Mouse (Mus musculus): ENCODE measurements around the gene Tnfrsf1b. TPM values are rescaled to one million over a fixed set of nuclear protein-coding genes. Genes with fewer than 3 reads are reported as not detected.
A peak's percentile ranks its signal among the peaks of the same experiment; 100 is the strongest.

Tnfrsf1b gene
- polyA plus RNA-seq, 1 experiment from 2014 or later: 1.6 TPM

DNA sequence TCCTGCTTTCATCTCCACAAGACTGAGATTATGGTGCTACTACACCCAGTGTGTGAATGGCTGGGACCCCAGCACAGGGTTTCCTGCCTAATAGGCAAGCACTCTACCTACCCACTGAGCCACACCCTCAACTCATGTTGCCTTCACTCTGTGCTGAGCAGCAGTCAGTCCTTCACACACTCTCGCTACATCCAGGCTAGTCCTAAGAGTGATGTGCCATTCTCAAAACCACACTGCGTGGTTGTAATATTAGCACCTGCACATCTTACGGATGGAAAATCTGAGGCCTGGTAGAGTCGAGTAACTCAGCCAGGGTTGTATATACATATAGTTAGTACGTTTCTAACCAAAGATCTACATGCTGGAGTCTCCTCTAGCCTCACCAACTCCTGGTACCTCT is 28.2 kb upstream of the Tnfrsf1b start:
- 93% methylated on average over 5 of the region's 5 CpGs for WGBS
- Histone ChIP-seq H3K4me3 (no peak overlapping the region), H3K27ac (no peak overlapping the region), H3K9ac (no peak overlapping the region), H3K9me3 (no peaks in the 10 kb centered on the region), H3K4me2 (replicated peaks) (no peak overlapping the region), H3K27me3 (no peaks in the 10 kb centered on the region), H3K36me3 (no peaks in the 10 kb centered on the region), H3K4me1 (no peaks in the 10 kb centered on the region)
- ATAC-seq (ENCODE audit: insufficient number of reproducible peaks, insufficient read depth, low FRiP score, low TSS enrichment): no peak

DNA sequence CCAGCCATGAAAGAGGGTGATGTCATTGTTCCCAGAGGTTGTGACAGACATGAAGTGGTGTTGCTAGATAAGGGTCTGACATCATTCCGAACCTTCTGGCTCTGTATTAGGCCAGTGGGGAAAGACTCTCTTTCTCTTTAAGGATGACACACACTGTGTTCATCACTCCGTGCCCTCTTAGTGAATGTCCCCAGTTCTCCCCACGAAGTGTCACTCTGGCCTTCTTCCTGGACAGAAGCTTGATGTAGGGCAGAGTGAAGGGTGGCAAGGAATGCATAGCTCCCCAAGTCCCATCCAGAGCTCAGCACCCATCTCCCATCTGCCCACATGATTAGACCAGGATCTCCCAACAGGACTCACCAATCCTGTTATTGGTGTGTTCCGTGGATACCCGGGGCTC is 27.3 kb upstream of the Tnfrsf1b start:
- Histone ChIP-seq H3K4me3 (no peak overlapping the region), H3K4me2 (replicated peaks) (no peak overlapping the region), H3K36me3 (no peaks in the 10 kb centered on the region), H3K9me3 (no peaks in the 10 kb centered on the region), H3K4me1 (no peaks in the 10 kb centered on the region), H3K27me3 (no peaks in the 10 kb centered on the region), H3K27ac (no peak overlapping the region), H3K9ac (no peak overlapping the region)
- 89% methylated on average over 5 of the region's 5 CpGs for WGBS
- ATAC-seq (ENCODE audit: insufficient number of reproducible peaks, insufficient read depth, low FRiP score, low TSS enrichment): no peak

DNA sequence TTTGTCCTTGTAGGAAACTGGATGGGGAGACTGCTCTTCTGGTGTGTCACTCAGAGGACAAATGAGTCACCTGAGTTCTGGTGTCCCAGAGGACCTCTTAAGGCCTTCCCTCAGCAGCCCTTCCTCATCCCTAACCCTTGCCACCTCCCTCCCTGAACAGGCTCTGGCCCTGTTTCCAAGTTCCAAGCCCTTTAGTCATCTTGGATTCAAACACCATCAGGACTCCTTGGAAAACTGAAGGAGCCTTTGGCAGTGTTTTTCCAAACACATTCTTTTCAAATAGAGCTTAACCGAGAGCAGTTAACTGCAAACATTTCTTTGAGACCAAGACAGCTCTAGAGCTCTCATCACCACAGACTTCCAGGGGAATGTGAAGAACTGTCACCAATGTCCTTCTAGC is 26.1 kb upstream of the Tnfrsf1b start:
- no peak overlapping the region for H3K4me3 ChIP-seq
- no peak overlapping the region for H3K27ac ChIP-seq
- H3K4me2 ChIP-seq (replicated peaks): no peak overlapping the region
- WGBS: 57% methylated on average over 1 of the region's 1 CpGs
- ATAC-seq (ENCODE audit: insufficient number of reproducible peaks, insufficient read depth, low FRiP score, low TSS enrichment): no peak
- H3K4me1 ChIP-seq: no peaks in the 10 kb centered on the region
- H3K9ac ChIP-seq: no peak overlapping the region
- H3K27me3 ChIP-seq: no peaks in the 10 kb centered on the region
- no peaks in the 10 kb centered on the region for H3K36me3 ChIP-seq
- H3K9me3 ChIP-seq: no peaks in the 10 kb centered on the region

DNA sequence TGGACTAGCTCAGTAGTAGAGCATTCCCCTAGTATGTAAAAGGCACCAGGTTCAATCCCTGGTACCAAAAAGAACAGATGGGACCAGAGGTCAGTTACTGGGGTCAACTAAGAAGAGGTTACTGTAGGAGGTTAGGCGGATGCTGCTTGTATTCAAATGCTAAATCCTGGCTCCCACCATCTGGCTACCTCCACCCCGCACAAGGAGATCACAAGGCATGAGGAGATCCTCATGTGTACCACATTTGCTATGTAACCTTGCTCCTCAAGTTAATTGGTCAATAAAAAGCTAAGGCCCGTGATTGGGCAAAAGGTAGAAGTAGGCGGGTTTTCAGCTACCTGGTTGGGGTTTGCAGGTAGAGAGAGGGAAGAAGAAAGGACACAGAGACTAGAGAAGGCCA is 25.0 kb upstream of the Tnfrsf1b start:
- Histone ChIP-seq H3K27ac (no peak overlapping the region), H3K9ac (no peak overlapping the region), H3K4me2 (replicated peaks) (no peak overlapping the region), H3K9me3 (no peaks in the 10 kb centered on the region), H3K4me3 (no peak overlapping the region), H3K36me3 (no peaks in the 10 kb centered on the region), H3K4me1 (no peaks in the 10 kb centered on the region), H3K27me3 (no peaks in the 10 kb centered on the region)
- no peak for ATAC-seq (ENCODE audit: insufficient number of reproducible peaks, insufficient read depth, low FRiP score, low TSS enrichment)
- WGBS: 73% methylated on average over 4 of the region's 4 CpGs

DNA sequence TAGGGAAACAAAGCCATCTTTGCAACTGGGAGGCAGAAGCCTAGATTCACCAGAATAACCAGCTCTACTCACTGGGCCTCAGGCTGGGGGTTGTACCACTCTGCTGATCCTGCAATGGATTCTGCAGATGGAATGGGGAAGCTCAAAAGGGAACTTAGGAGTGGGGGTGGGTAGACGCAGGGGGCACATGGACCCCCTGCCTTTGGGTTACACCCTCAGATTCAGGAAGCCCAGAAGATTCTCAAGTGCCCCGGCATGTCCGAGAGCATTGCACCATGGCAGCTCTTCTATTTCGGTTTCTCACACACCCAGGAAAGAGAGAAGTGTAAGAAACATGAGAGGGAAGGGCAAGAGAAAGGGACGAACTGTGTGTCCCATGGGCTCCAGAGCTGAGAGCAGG is 23.5 kb upstream of the Tnfrsf1b start:
- Histone ChIP-seq H3K9me3 (no peaks in the 10 kb centered on the region), H3K4me2 (replicated peaks) (no peak overlapping the region), H3K36me3 (no peaks in the 10 kb centered on the region), H3K4me3 (no peak overlapping the region), H3K9ac (no peak overlapping the region), H3K4me1 (no peaks in the 10 kb centered on the region), H3K27ac (no peak overlapping the region), H3K27me3 (no peaks in the 10 kb centered on the region)
- 86% methylated on average over 5 of the region's 5 CpGs for WGBS
- no peak for ATAC-seq (ENCODE audit: insufficient number of reproducible peaks, insufficient read depth, low FRiP score, low TSS enrichment)

DNA sequence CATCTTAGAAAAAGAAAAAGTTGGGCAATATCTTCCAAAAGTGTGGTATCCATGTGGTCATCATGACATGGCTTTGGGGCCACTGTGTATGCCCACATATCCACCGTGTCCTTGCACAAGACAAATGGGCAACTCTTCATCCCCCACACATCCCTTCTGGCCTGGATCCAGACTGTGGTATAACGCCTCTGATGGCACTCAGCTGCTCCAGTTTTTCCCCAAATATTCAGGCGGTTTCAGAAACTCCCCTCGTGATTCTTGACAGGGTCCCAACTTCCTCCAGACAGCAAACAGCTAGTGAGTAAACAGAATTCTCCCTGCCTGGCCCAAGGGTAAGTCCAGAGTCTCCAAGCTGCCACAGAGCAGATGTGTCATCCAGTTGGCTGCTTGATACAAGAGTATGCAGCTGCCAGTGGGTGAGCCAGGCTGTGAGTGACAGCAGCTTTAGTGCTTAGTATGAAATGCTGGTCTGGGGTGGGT is 21.0 kb upstream of the Tnfrsf1b start:
- H3K9me3 ChIP-seq: no peaks in the 10 kb centered on the region
- 0 out of 2 replicates have a peak, but pooled peaks have one; percentile 36 for ATAC-seq (ENCODE audit: insufficient number of reproducible peaks, insufficient read depth, low FRiP score, low TSS enrichment)
- no peak overlapping the region for H3K4me2 ChIP-seq (replicated peaks)
- 69% methylated on average over 4 of the region's 4 CpGs for WGBS
- H3K36me3 ChIP-seq: no peaks in the 10 kb centered on the region
- H3K4me3 ChIP-seq: no peak overlapping the region
- no peaks in the 10 kb centered on the region for H3K27me3 ChIP-seq
- no peak overlapping the region for H3K9ac ChIP-seq
- no peak overlapping the region for H3K27ac ChIP-seq
- H3K4me1 ChIP-seq: no peaks in the 10 kb centered on the region

DNA sequence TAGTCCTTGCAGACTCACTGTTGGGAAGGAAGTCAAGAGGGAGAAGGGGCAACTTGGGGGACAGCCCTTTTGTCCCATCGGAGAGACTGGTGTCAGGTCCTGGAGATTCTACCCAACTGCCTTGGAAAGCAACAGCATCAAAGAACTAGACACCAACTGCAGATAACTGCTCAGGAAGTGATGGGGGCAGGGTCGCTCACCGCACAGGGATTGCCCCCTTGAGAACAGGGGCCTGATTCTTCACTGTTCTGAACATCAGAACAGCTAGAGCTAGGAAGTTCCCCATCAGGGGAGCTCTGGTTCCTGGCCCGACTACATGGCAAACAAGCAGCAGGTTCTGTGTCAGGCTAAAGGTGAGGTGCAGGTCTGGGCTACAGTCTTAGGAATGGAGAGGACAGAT is 19.8 kb upstream of the Tnfrsf1b start:
- Histone ChIP-seq H3K4me3 (no peak overlapping the region), H3K36me3 (no peaks in the 10 kb centered on the region), H3K4me2 (replicated peaks) (no peak overlapping the region), H3K4me1 (no peaks in the 10 kb centered on the region), H3K27ac (no peak overlapping the region), H3K9me3 (no peaks in the 10 kb centered on the region), H3K27me3 (no peaks in the 10 kb centered on the region), H3K9ac (no peak overlapping the region)
- WGBS: 72% methylated on average over 4 of the region's 4 CpGs
- ATAC-seq (ENCODE audit: insufficient number of reproducible peaks, insufficient read depth, low FRiP score, low TSS enrichment): no peak

DNA sequence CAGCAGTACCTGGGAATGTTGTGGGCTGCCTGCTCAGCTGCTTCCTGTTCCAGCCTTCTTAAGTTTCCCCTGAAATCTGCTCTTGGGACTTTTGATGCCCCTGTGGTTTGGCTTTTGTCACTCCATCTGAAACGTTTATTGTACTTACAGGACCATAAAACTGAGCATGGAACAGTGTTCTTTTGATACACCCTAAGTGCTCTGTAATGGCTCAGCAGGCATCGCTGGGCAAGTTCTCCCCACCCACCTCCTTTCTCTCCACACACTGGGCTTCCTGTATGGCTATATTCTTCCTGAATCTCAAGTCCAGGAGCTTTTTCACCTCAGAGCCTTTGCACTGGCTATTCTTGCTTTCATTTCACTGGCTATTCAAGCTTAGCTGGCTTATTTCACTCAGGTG is 18.1 kb upstream of the Tnfrsf1b start:
- H3K9ac ChIP-seq: no peak overlapping the region

DNA sequence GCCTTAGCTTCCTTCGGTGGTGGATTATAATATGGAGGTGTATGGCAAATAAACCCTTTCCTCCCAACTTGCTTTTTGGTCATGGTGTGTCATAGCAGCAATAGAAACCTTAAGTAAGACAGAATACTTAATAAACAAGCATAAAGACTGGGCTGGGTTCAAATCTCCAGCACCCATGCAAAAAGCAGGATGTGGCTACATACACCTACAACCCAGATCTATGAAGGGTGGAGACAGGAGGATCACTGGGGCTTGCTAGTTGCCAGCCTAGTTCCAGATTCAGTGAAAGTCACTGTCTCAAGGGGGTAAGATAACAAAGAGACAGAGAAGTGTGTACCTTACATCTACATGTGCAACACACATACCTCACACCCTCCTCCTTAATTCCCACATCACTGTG is 16.9 kb upstream of the Tnfrsf1b start:
- Histone ChIP-seq H3K4me3 (no peak overlapping the region), H3K36me3 (no peaks in the 10 kb centered on the region), H3K9ac (no peak overlapping the region), H3K27ac (no peak overlapping the region), H3K9me3 (no peaks in the 10 kb centered on the region), H3K27me3 (no peaks in the 10 kb centered on the region), H3K4me2 (replicated peaks) (no peak overlapping the region), H3K4me1 (no peaks in the 10 kb centered on the region)
- WGBS: 84% methylated on average over 1 of the region's 1 CpGs
- ATAC-seq (ENCODE audit: insufficient number of reproducible peaks, insufficient read depth, low FRiP score, low TSS enrichment): no peak

More for the DNA sequence above, 18.1 kb upstream of the Tnfrsf1b start:
- no peak for ATAC-seq (ENCODE audit: insufficient number of reproducible peaks, insufficient read depth, low FRiP score, low TSS enrichment)
- Histone ChIP-seq H3K27ac (no peak overlapping the region), H3K4me1 (no peaks in the 10 kb centered on the region), H3K4me2 (replicated peaks) (no peak overlapping the region), H3K4me3 (no peak overlapping the region), H3K9me3 (no peaks in the 10 kb centered on the region), H3K36me3 (no peaks in the 10 kb centered on the region), H3K27me3 (no peaks in the 10 kb centered on the region)
- WGBS: 40% methylated on average over 2 of the region's 2 CpGs

DNA sequence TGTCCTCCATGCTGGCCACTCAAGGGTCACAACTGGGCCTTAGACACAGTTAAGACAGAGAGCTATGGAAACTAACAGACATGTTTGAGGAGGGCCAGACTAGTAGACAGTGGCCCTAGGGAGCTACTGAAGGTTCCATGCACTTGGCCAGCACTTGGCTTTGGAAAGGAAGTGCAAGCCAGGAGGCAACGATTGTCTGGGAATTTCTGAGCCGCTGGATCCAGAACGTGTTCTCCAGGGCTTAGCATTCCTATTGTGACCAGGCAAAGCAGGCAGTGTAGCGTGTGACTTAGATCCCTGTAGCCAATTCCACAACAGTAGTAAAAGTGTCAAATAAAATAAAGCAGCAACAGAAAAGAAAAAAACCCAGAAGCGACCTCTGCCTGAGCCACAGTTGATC is 14.1 kb upstream of the Tnfrsf1b start:
- H3K4me3 ChIP-seq: no peak overlapping the region
- no peak overlapping the region for H3K4me2 ChIP-seq (replicated peaks)
- WGBS: 86% methylated on average over 5 of the region's 5 CpGs
- no peaks in the 10 kb centered on the region for H3K36me3 ChIP-seq
- H3K27me3 ChIP-seq: no peaks in the 10 kb centered on the region
- H3K9me3 ChIP-seq: no peaks in the 10 kb centered on the region
- H3K4me1 ChIP-seq: no peaks in the 10 kb centered on the region
- H3K27ac ChIP-seq: no peak overlapping the region
- ATAC-seq (ENCODE audit: insufficient number of reproducible peaks, insufficient read depth, low FRiP score, low TSS enrichment): no peak
- no peak overlapping the region for H3K9ac ChIP-seq

DNA sequence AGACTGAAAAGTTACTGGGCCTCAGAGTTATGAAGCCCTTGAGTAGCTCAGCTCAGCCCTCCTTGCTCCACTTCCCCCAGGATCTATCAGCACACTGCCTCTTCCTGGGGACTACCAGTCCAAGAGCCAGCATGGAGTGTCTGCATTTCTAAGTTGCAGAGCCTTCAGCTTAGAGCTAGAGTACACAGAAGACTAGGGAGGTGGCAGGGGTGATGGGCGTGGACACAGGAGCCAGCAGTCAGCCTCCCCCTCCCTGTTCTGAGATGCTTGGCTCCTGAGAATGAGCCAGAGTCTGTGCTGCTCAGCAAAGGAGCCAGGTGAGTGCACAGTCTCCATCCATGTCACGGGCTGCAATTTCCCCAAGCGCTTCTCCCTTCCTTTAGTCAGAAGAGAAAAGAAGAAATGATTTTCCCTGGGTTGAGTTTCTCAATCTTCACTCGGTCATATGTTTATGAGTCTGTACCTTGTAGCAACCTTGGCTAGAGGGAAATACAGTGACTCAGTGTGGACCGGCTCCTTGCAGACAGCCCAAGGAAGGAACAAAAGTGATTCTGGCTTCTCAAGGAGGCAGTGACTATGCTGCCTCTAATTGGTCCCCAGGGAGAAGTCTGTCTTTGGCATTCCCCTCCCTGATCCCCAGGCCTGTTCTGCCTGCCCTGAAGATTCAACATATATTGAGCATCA is 11.2 kb upstream of the Tnfrsf1b start:
- H3K4me1 ChIP-seq: no peaks in the 10 kb centered on the region
- WGBS: 63% methylated on average over 5 of the region's 5 CpGs
- H3K4me2 ChIP-seq (replicated peaks): no peak overlapping the region
- no peak overlapping the region for H3K4me3 ChIP-seq
- no peaks in the 10 kb centered on the region for H3K36me3 ChIP-seq
- no peaks in the 10 kb centered on the region for H3K9me3 ChIP-seq
- ATAC-seq (ENCODE audit: insufficient number of reproducible peaks, insufficient read depth, low FRiP score, low TSS enrichment): no peak
- no peaks in the 10 kb centered on the region for H3K27me3 ChIP-seq
- no peak overlapping the region for H3K9ac ChIP-seq
- no peak overlapping the region for H3K27ac ChIP-seq

DNA sequence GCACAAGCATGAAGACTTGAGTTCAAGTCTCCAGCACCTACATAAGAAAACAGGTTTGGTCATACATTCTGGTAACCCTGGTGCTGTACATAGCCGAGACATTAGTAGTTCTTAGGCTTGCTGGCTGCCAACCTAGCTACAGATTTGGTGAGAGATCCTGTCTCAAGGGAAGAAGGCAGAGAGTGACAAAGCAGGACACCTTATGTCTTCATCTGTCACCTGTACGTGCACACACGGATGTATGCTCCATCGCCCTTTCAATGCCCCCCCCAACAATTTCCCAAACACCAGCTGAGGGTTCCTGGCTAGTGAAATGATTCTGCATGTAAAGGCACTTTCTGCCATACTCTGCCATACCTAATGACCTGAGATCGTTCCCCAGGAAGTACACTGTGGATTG is 9.5 kb upstream of the Tnfrsf1b start:
- no peak overlapping the region for H3K27ac ChIP-seq
- no peaks in the 10 kb centered on the region for H3K4me1 ChIP-seq
- WGBS: 86% methylated on average over 5 of the region's 5 CpGs
- H3K27me3 ChIP-seq: no peaks in the 10 kb centered on the region
- H3K36me3 ChIP-seq: no peaks in the 10 kb centered on the region
- no peak overlapping the region for H3K9ac ChIP-seq
- H3K4me3 ChIP-seq: no peak overlapping the region
- ATAC-seq (ENCODE audit: insufficient number of reproducible peaks, insufficient read depth, low FRiP score, low TSS enrichment): no peak
- H3K9me3 ChIP-seq: no peaks in the 10 kb centered on the region
- H3K4me2 ChIP-seq (replicated peaks): no peak overlapping the region

All from embryonic facial prominence, embryonic 12.5 days (tissue).